Mouse (Mus musculus) layer of hippocampus, adult 8-10 months (tissue): ENCODE measurements around the gene Qtrt1. TPM values are rescaled to one million over a fixed set of nuclear protein-coding genes. Genes with fewer than 3 reads are reported as not detected.

Experiments used
- DNase-seq, 2 experiments: peaks; one replicate each; pipeline ENCODE4 v3.0.0; 2022; ENCODE audit warnings: low spot score in 2 of 2
- total RNA-seq, 4 experiments: library from RNA; stranded (reverse); gene quantifications; 2 replicates each; pipeline ENCODE4 v1.2.4; 2022

Qtrt1 gene
- total RNA-seq, 4 experiments from 2014 or later = 28.5 to 41.7 (median 36.6) TPM

DNA sequence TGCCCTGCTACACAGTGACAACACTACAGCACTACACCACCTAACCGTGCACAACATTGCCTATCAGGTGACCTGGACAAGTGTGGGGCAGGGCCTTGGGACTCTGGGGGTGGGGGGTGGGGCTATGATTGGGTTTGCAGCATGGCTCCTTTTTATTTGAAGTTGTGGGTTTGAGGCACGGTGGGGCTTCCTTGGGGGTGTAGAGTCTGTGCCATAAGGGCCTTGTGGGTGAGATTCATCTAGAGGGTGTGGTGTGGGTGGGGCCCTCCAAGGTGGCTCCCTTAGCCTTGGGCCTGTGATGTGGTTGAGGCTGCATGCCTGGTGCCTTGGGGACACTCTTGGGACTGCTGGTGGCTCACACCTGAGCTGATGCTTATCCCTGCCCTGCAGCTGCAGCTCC, 8.0 kb downstream of the Qtrt1 start:
- DNase-seq = no peak

DNA sequence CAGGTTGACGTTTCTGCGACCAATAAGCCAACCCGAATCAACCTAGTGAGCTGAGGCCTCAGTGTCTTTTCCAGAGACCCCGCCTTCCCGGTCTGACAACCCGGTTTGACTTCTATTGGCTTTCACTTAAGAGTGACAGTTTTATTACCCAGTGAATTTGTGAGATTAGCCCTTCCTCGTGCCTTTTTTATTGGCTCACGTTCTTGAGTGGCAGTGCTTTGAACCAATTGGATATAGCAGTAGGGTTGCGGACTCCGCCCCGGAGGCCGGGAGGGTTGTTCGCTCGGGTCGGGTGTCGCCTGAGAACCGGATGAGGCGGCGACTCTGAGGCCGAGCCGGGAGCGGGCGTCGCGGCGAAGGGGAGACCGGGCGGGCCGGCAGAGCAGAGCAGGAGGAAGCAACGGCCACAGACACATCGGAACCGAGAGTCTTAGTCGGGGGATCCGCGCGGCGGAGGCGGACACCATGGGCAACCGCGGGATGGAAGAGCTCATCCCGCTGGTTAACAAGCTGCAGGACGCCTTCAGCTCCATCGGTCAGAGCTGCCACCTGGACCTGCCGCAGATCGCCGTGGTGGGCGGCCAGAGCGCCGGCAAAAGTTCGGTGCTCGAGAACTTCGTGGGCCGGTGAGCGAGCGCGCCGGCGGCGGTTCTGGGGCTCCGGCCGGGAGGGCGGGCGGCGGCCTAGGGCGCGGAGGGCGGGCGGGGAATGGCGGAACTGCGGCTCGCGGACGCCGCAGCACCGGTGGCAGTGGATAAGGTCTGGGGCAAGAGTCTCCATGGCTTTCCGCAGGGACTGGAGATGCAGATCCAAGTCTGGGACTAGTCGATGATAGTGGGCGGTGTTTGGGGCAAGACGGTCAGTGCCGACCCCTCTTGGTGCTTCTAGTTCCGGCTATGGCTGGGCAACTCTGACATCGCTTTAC, 13.3 kb downstream of the Qtrt1 start, which contains the start of gene Dnm2:
Gene Dnm2 (plus strand): TSS at position 278 of the 925 bp plus-strand sequence.
- DNase-seq = peak; percentile 99 to 100

DNA sequence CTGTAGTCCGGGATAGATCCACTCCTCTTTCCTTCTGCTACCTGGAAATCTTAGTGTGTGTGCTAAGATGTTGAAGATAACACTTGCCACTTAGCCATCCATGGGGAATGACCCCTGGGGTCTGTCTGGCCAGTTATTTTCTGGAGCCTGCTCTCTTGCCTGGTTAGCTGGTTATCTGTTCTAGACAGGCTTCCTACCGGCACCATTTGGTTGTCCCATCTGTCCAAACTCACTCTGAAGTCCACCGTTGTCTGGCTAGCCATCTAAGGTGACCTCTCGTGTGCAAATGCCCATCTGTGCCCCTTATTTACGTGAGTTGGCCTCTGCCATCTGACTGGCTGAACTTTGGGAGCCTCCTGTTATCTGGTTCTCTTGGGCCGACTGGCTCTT, 13.9 kb downstream of the Qtrt1 start:
- no peak for DNase-seq

DNA sequence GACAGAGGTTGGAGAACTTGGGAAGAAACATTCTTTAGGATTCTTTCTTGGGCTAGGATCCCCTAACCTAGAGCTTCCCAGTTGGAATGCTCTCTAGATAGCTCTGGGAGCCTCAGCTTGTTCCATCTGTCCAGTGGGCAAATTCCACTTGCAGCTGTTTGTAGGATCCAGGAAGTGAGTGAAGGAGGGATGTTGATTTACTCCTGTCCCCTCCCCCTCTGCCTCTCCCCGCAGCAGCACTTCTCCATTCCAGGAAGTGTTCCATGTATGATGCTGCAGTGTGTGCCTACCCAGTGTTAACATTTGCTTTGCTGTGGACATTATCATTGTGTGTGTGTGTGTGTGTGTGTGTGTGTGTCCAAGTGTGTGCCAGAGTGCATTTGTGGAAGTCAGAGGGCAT, 14.4 kb downstream of the Qtrt1 start:
- DNase-seq = no peak

DNA sequence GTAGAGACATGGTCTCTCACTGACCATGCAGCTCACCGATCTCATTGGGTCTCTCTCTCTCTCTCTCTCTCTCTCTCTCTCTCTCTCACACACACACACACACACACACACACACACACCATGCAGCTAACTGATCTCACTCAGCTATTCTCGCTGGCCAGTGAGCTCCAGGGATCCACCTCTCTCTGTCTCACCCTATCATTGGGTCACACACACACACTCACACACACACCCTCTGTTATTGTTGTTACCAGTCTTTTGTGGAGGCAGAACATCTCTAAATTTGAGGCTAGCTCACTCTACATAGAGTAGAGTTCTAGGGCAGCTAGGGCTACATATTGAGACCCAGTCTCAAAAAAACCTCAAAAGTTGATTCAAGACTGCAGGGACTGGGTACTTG, 14.9 kb downstream of the Qtrt1 start:
- DNase-seq = no peak

DNA sequence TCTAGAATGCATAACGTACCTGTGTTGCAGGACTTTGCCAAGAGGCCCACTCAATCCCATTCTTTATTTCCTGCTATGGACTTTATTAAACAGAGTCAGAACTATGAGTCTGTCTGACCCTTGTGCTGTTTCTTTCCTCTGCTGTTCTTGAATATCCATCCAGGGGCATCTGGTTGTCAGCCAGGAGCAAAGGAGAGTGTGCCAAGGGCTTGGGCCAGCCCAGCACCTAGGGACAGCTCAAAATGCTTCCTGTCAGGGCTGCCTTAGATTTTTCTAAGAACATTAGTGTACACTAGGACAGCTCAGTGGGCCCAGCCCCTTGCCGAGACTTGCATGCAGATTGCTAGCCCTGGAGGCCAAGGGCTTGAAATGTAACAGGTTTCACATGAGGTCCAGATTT, 16.1 kb downstream of the Qtrt1 start:
- DNase-seq = no peak

DNA sequence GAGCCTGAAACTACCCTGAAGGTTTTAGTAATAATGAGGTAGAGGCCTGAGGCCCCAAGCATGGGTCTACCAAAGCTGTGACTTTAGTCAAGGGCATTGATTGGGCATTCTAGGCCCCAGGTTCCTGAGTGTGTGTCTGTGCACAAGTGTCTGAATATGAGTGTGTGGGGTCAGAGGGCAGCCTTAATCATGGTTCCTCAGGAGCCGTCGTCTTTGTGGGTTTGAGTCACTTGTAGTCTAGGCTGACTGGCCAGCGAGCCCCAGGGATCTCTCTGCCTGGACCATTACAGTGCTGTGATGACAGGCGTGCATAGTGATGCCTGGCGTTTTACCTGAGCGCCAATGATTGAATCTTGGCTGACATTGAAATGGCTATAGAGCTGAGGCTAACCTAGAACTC, 16.5 kb downstream of the Qtrt1 start:
- DNase-seq = no peak

DNA sequence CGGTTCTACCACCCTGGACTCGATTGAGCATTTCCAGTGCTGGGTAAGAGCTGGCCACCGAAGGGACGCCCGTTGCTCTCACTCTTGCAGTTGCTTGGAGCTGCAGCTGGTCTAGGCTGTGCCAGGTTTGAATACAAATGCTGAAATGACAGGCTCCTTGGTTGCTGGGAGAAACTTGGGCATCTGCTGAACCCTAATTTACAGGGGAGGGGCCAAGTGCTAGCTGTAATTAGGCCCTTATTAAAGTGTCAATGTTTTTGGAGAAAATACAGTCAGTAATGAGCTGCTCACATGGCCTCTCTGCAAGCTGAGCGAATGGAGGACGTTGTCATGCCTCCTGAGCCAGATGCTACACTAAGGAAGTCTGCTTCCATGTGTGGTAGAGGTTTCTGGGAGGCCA, 19.1 kb downstream of the Qtrt1 start:
- no peak for DNase-seq

DNA sequence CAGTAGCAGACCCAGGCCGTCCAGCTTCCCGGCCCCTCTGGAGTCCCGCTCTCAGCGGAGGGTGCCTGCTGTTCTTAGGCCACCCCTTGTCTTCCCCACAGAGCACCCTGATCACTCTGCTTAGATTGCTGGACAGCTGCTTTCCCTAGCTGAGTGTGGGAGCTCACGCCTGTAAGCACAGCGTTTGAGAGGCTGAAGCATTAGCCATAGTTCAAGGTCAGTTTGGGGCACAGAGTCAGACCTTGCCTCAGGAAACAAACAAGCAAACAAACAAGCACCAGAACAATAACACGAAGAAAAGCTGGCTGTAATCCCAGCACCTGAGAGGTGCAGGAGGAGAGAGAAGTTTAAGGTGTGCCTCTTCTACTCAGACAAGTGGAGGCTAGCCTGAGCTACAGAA, 20.4 kb downstream of the Qtrt1 start:
- no peak for DNase-seq

DNA sequence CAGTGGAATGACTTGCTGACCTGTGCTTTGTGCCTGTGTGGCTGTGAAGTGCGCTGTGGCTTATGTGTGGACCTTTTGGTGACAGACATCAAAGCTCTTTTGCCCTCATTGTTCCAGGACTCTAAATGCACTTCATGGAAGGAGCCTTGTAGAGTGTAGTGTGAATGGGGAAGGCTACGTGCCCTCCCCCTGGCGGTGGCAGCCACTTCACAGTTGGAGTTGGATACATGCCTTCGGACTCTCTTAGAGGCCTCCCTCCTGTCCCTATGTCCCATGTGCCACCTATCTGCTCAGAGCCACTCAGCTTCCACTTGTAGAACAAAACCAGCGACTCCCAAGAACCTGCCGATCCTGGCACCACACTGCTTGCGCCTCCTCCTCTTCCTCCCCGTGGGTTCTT, 22.1 kb downstream of the Qtrt1 start:
- no peak for DNase-seq

DNA sequence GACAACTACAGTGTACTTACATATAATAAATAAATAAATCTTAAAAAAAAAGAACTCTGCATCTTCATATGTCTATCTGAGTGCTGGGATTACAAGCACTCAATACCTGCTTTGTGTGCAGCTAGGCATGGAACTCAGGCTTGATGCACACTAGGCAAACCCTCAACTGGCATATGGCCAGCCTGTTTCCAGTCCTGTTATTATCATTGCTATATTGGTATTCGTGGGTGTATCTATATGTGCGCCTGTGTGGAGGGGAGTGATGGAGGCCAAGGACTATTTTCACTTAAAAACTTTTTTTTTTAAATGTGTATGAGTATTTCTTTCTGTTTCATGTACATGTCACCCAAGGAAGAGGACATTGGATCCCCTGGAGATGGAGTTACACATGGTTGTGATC, 22.8 kb downstream of the Qtrt1 start:
- no peak for DNase-seq

DNA sequence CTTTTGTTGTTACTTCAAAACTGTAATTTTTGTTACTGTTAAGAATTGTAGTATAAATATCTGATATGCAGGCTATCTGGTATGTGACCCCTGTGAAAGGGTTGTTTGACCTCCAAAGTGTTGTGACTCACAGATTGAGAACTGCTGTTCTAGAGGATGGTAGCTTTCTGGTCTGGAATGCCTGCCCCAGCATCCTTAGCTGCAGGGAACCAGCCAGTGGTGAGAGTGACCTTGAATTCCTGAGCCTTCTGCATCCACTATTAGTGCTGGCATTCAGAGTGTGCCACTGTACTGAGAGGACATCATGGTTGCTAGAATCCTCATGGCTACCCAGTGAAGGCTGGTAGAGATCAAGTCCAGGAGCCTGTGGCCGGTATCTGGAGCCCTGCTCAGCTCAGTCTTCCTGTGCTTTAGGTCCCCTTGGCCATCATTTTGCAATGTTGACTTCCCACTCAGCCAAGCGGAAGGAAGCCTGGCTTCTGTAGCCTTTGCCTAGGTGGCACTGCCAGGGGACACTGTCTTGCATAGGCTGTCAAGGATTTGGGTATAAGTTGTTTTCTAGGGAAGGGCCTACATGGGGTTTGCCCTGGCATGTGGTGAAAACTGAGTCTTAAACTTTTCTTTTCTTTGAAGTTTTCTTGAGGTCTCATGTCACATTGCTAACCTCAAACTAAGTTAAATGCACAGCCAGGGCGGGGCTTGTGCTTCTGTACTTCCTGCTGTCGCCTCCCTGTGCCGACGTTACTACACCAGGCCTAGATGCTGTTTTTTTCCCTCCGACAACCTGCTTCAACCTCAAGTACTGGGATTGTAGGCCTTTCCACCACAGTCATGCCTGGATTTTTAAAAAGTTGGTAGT, 24.4 kb downstream of the Qtrt1 start:
- no peak for DNase-seq

DNA sequence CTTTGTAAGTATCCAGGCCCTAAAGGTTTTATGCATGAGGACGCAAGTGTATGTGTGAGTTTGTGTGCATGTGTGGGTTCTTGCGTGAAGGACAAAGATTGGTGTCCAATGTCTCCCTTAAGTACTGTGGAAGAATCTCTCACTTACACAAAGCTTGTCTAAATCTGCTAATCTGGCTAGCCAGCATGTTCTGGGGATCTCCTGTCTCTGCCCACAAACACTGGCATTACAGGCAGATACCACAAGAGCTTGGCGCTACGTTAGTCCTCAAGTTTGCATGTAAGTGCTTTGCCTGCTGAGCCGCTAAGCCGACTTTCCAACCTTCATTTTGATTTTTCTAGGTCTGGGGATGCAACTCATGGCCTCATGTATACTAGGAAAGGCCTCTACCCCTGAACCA, 25.9 kb downstream of the Qtrt1 start:
- no peak for DNase-seq

DNA sequence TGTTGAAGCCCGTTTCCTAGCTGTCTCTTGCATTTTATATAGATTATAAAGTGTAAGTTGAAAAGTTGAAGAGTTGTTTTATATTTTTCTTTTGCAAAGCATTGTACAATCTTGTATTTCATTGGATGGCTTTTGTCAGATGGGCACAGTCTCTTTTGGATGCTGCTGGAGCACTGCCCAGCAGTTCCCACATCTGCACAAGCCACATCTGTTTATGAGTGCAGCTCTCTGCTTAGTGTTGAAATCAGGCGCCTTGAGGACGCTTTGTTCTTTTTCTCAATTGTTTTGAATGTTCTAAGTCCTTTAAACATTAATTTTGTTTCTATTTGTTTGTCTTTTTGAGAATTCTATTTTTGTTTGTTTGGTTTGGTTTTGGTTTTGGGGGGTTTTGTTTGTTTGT, 26.6 kb downstream of the Qtrt1 start:
- no peak for DNase-seq

DNA sequence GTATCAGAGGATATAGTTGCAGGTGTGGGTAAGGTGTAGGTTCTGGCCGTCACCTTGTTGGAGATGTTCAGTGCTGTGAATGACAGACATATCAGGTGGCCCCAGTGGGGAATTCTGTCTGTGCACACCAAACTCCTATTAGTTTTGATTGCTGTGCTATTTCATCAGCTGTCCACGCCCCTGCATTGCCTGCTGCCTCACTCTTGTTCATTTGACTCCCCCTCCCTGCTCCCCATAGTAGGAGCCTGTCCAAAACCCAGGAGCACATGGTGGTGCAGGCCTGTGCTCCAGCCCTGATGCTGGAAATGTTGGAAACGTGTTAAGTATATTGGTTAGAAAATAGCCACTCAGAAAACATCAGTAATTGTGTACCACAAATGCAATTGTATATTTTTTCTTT, 27.8 kb downstream of the Qtrt1 start:
- DNase-seq = no peak

DNA sequence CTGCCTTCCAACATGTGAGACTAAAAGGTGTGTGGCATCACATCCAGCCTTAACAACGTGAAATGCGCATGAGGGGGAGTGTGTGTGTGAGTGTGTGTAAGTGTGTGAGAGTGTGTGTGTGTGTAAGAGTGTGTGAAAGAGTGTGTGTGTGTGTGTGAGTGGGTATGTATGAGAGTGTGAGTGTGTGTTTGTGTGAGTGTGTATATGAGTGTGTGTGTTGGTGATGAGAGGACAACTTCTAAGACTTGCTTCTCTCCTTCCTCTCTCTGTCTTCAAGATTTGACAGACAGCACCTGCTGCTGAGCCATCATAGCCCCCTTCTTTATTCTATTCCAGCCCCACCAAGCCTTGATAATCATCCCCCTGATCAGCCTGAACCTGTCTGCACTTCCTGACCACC, 28.3 kb downstream of the Qtrt1 start:
- no peak for DNase-seq

DNA sequence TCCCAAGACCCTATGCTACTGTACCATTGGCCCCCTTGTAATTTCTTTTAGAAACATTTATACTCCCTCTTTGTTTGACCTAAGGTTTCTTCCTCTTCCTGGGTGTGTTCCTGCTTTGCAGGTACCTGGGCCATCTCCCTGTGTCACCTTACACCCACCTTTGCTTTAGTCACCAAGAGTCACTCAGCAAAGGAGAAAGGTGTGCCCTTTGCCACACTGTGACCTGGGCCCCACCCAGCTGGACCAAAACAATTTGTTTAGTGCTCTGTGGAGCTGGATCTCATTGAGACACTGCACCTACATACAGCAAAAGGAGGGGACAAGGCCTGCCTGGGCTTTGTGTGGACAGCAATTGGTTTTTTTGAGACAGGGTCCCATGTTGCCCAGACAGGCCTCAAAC, 28.8 kb downstream of the Qtrt1 start:
- DNase-seq = no peak

DNA sequence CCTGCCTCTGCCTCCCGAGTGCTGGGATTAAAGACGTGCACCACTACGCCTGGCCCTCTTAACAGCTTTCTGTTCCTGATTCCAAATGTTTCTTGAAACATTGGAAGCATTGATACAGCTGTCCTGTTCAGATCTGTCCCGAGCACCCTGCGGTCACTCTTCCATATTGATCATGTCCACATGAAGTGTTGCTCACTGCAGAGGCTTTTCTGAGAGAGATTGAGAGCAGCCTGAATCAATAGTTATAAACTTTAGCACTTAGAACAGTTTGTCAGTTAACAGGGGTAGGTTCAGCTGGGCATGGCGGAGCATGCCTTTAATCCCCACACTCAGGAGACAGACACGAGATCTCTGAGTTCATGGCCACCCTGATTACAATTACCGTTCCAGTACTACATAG, 32.2 kb downstream of the Qtrt1 start:
- DNase-seq = no peak

DNA sequence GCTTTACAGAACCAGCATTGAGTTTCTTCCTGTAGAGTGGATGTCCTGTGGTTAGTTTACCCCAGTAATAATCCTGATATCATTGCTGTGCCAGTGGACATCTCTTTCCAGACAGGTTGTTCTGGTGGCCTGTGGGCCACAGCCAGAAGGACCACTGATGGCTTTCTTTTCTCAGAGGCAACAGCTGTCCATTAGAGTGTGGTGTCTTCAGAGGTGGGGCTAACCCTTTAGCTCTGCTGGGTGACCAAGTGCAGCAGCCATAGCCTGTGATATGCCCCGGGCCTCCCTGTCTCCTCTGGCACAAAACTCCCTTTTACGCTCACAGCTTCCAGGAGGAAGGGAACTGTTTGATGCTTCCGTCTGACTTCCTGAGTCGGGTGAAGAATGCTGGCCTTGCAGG, 32.9 kb downstream of the Qtrt1 start:
- no peak for DNase-seq

DNA sequence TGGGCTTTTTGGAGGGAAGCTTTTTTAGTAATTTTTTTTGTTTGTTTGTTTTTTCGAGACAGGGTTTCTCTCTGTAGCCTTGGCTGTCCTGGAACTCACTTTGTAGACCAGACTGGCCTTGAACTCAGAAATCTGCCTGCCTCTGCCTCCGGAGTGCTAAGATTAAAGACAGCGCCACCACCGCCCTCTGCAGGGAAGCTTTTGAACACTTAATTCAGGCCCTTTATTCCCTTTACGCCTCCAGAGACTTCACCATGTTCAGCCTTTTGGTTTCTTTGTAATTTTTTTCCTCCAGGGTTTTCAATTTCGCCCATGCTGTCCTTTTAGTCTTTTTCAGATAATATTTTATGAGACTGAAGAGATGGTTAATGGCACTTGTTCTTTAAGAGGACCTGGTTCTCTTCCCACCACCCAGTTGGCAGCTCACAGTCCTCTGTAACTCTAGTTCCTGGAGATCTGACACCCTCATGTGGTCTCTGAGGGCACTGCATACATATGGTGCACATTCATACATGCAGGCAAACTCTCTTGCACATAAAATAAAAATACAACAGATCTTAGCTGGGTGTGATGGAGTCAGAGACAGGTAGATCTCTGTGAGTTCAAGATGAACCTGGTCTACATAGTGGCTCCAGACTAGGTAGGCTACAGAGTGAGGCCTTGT, 33.6 kb downstream of the Qtrt1 start:
- no peak for DNase-seq

DNA sequence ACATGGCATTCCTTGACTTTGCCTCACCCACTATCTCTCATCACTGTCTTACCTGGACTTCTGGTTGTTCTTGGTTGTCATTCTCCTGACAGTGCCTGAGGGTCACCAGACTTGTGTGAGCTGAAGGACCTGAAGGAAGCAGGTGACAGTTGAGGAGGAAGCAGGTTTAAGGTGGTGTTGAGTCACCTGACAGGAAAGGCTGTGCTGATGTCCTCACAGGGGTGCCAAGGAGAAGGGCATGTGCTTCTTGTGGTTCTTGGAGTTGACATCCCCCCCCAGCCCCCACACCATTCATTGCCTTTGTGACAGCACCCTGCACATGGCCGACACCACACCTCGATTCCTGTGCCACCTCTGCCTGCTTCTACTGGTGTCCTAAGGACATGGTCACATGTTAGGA, 36.1 kb downstream of the Qtrt1 start:
- no peak for DNase-seq

DNA sequence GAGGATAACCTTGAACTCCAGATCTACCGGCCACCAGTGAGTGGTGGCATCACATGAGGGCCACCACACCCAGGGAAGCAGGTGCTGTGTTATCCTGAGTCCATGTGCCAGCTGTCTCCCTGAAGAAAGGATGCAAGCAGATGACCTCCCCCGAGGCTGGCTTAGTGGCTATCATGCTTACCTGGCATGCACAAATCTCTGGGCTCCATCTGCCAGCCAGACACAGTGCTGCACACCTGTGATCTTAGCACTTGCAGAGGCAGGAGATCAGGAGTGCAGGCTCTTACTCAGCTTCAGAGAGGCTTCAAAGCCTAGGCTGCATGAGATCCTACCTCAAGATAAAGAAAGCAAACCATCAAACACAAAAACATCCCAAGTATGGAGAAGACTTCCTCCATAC, 38.1 kb downstream of the Qtrt1 start:
- DNase-seq = no peak
